Mouse (Mus musculus) bone marrow macrophage, adult 2 months (primary cell): Measurements from ENCODE around the gene Otog. TPM values are rescaled to one million over a fixed set of nuclear protein-coding genes. Genes with fewer than 3 reads are reported as not detected.

ENCODE experiments used
- H3K27ac ChIP-seq: 2 replicates; pipeline ENCODE4 v1.5.1; 2012; ENCODE audit warnings: low read depth, low read length; ENCODE audit not compliant: insufficient read depth
- H3K4me1 ChIP-seq: 2 replicates; pipeline ENCODE4 v1.6.1; 2012; ENCODE audit warnings: low read length; ENCODE audit not compliant: control insufficient read depth, insufficient read depth
- H3K4me3 ChIP-seq: 2 replicates; pipeline ENCODE4 v1.5.1; 2012; ENCODE audit warnings: mild to moderate bottlenecking, low read length, moderate library complexity; ENCODE audit not compliant: insufficient read depth
- CTCF ChIP-seq: IDR thresholded peaks from 2 replicates; pipeline ENCODE4 v1.5.1; 2012; ENCODE audit warnings: low read depth, mild to moderate bottlenecking, low read length, moderate library complexity
- POLR2A ChIP-seq: IDR thresholded peaks from 2 replicates; pipeline ENCODE4 v1.6.1; 2012; ENCODE audit warnings: mild to moderate bottlenecking, low read depth, low read length, borderline replicate concordance
- polyA plus RNA-seq: library from polyadenylated mRNA; stranded (reverse); fragments of >200 nt; gene quantifications from 2 replicates; pipeline ENCODE4 v1.2.4, GENCODE M21; 2012; ENCODE audit not compliant: missing spikeins, insufficient read depth, insufficient read length

The Otog gene
- not detected in 2 replicates for polyA plus RNA-seq

DNA sequence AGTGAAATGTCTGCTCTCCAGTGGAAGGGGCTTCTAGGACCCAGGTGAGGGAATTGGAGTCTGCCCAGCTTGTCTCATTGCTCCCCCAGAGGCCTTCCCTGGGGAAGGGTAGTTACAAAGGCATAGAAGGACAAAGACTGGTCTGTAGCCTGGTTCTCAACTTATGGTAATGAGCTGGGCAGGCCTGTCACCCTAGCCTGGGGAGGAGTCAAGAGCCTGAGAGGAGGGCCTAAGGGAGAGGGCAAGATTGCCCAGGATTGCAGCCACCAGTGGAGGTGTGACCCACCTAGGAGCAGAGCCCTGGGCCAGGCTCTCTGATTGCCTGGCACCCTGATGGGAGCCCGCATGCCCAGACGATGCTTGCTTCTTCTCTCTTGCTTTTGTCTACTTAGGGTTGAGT is at the start of gene Otog:
Gene Otog, plus strand, starts transcription at position 292 of the 400 bp plus-strand sequence.
- TF ChIP-seq CTCF (no peak), POLR2A (no peak)
- no peaks in the 10 kb centered on the region for H3K4me1 ChIP-seq
- H3K4me3 ChIP-seq = no peak within 1 kb of the TSS
- no peak within 1 kb of the TSS for H3K27ac ChIP-seq

DNA sequence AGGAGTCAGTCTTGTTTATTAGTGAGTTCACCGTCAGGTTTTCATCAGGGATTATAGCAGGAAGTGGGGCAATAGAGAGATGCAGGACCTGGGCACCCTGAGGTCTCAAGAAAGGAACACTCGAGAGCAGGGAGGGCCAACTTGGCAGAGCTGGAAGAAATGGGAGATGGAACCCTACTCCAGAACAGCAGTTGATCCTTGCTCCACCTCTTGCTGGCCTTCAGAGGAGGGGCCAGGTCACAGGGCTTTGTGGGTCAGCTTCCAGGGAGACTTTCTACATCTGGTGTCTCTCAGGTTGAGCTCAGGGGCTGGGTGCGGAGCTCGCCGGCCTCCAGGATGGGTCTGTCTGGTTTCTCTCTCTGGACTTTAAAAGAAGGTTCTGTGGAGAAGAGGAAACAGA is 45.4 kb upstream of the Otog start:
- TF ChIP-seq CTCF = no peak
- no peak for TF ChIP-seq POLR2A
- no peaks in the 10 kb centered on the region for H3K4me1 ChIP-seq
- H3K27ac ChIP-seq = no peak overlapping the region
- H3K4me3 ChIP-seq = no peak overlapping the region

DNA sequence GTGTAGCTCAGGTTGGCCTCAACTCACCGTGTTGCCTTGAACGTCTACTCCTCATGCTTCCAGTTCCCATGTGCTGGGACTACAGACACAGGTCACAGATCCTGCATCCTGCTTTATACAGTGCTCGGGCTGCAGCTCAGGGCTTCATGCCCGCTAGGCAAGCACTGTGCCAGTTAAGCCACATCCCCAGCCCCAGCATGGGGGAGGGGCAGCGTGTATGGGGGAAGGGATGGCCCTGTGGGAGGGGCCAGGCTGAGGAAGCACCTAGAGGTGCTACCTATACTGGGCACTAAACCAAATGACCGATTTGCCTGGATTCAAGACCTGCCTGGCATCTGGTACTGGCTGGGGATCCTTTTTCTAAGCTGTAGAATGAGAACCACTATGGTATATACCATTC is 40.8 kb upstream of the Otog start:
- H3K4me3 ChIP-seq = no peak overlapping the region
- no peak overlapping the region for H3K27ac ChIP-seq
- TF ChIP-seq CTCF = no peak
- TF ChIP-seq POLR2A = no peak
- H3K4me1 ChIP-seq = no peaks in the 10 kb centered on the region

GRCm38 (mm10) chr7:46201649-46202048 is 39.1 kb upstream of the Otog start:
- H3K27ac ChIP-seq = no peak overlapping the region
- TF ChIP-seq POLR2A (no peak), CTCF (no peak)
- no peak overlapping the region for H3K4me3 ChIP-seq
- no peaks in the 10 kb centered on the region for H3K4me1 ChIP-seq

DNA sequence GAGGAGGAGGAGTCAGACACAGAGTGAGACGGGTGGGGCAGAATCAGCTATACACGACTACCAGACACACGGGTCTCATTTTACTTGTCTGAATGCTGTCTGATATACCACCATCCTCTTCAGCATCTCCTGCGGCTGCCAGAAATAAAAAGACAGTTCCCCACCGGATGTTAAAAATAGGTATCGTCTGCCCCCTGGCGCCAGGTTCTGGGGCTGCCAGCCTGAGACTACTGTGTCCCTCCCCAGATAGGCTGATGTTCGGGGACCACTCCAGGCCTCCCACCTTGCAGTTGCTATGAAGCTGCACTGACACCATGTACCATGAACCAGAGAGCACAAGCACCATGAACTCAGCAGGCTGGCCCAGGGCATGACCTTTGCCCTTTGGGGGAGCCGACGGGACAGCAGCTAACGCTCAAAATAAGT is 36.7 kb upstream of the Otog start:
- peak; percentile 85 for TF ChIP-seq CTCF
- TF ChIP-seq POLR2A = no peak
- Histone ChIP-seq H3K4me3 (no peak overlapping the region), H3K4me1 (no peaks in the 10 kb centered on the region), H3K27ac (no peak overlapping the region)

DNA sequence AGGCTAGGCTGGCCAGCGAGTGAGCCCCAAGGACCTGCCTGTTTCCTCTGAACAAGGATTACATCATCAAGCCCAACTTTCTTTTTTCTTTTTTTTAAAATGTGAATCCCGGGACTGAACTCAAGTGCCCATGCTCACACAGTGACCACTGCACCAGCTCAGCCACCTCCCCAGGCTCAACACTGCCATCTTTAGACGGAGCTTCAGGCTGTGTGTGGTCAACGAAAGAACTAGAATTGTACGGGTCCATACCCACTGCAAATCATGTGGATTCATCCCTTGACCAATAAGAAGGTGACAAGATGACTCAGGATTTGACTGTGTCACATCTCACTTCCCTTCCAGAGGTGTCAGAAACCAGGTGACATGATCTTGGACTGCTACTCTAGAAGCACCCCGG is 36.0 kb upstream of the Otog start:
- Histone ChIP-seq H3K4me1 (no peaks in the 10 kb centered on the region), H3K27ac (no peak overlapping the region), H3K4me3 (no peak overlapping the region)
- TF ChIP-seq CTCF = no peak
- no peak for TF ChIP-seq POLR2A

- no peak for TF ChIP-seq POLR2A
- TF ChIP-seq CTCF = no peak
- Histone ChIP-seq H3K4me1 (no peaks in the 10 kb centered on the region), H3K27ac (no peak overlapping the region), H3K4me3 (no peak overlapping the region)
Observed at GRCm38 (mm10) chr7:46208131-46208530, 32.7 kb upstream of the Otog start.

- TF ChIP-seq CTCF = no peak
- Histone ChIP-seq H3K4me3 (no peak overlapping the region), H3K4me1 (no peaks in the 10 kb centered on the region), H3K27ac (no peak overlapping the region)
Observed at GRCm38 (mm10) chr7:46210276-46210675, 30.5 kb upstream of the Otog start.

DNA sequence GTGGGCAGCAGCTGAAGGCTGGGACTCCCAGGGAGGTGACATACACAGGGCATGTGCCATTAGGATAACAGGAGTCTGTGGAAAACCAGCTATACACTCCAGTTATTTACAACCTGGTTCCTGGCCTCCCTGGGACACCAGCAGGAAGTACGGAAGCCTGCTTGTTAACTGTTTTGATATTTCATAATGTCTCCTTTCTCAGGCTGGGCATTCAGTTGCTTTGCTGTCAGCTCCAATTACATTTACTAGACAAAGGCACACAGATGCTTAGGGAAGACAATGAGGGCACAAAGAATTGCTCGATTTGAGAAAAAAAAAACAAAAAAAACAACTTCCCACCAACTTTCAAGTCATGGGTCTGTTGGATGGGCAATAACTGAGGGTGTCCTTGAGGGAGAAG is 24.3 kb upstream of the Otog start:
- no peak overlapping the region for H3K27ac ChIP-seq
- TF ChIP-seq POLR2A (no peak), CTCF (no peak)
- H3K4me3 ChIP-seq = no peak overlapping the region
- no peaks in the 10 kb centered on the region for H3K4me1 ChIP-seq

DNA sequence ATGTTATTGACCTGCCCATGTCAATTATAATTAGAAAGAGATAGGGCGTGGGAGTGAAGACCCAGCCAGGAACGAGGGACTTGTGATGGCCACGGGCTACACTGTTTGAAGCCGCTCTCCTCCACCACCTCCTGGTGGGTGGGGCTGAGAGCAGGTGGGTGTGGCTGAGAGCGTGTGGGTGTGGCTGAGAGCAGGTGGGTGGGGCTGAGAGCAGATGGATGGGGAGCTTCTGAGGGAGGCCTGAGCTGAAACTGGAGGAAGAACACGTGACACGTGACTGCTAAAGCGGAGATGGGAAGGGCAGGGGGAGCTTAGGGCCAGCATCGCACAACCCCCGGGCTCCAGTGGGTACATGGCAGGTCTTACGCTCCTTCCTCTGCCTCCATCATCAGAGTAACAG is 22.4 kb upstream of the Otog start:
- Histone ChIP-seq H3K4me3 (no peak overlapping the region), H3K4me1 (no peaks in the 10 kb centered on the region), H3K27ac (no peak overlapping the region)
- TF ChIP-seq POLR2A (no peak), CTCF (no peak)

DNA sequence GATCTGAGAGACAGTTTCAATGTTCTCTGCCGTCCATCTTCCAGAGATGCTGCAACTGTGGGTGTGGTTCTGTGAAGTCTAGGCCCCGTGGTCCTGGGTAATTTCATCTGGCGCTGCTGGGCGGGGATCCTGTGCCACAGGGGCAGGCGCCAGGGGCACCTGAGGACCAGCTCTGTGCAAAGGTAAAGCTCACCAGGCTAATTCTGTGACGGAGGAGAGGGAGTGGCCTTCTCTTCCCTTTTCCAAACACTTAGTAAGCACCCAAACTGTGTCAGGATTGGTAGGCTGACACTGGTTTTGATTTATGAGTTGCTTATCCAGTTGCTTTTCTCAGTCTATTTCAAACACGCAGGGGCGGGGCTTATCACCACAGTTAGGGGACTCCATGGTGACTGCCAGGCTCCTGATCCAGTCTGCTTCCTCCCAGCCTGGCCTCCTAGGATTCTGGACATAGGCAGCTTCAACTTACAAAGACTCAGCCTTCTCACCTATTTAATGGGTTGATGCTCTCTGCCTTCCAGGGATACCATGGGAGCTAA is 20.1 kb upstream of the Otog start:
- Histone ChIP-seq H3K27ac (no peak overlapping the region), H3K4me3 (no peak overlapping the region), H3K4me1 (no peaks in the 10 kb centered on the region)
- no peak for TF ChIP-seq POLR2A
